Mouse (Mus musculus): Measurements from ENCODE around the gene Prlr. TPM values are rescaled to one million over a fixed set of nuclear protein-coding genes. Genes with fewer than 3 reads are reported as not detected.

The Prlr gene
- total and polyA plus RNA-seq, 3 experiments, result not detected

GRCm38 (mm10) chr15:10296570-10296969 is 119.5 kb downstream of the Prlr start:
- H3K27me3 ChIP-seq (ENCODE audit: control insufficient read depth in 1 of 2, insufficient read depth in 2 of 2, low read length in 2 of 2), result no peaks in the 10 kb centered on the region; a peak in 1 of 4 replicates
- no peaks in the 10 kb centered on the region for H3K9me3 ChIP-seq (replicated peaks; ENCODE audit: insufficient read depth, low read length)
- H3K9ac ChIP-seq (ENCODE audit: control insufficient read depth, low read depth, low read length, poor library complexity, severe bottlenecking), result no peak overlapping the region
- DNase-seq (ENCODE audit: low read depth, low spot score), result no peak
- H3K27ac ChIP-seq (ENCODE audit: control insufficient read depth, low read depth, low read length), result no peak overlapping the region
- H3K4me3 ChIP-seq (ENCODE audit: control insufficient read depth in 1 of 2, insufficient read depth in 1 of 2, low read depth in 2 of 2, low read length in 2 of 2), result no peak overlapping the region
- TF ChIP-seq EP300 (IDR thresholded peaks at IDR 0.05; ENCODE audit: low read depth in 1 of 2, low read length in 2 of 2), result no peak
- no peak for TF ChIP-seq TBP (IDR thresholded peaks at IDR 0.05; ENCODE audit: low read depth, low read length)
- no peak for TF ChIP-seq NELFE (IDR thresholded peaks at IDR 0.05; ENCODE audit: low read depth, low read length)
- TF ChIP-seq E2F4 (IDR thresholded peaks at IDR 0.05; ENCODE audit: borderline replicate concordance, low read depth, low read length), result no peak
- no peak for TF ChIP-seq ZMIZ1 (IDR thresholded peaks at IDR 0.05; ENCODE audit: low read depth, low read length)
- TF ChIP-seq GABPA (IDR thresholded peaks at IDR 0.05; ENCODE audit: low read depth, low read length), result no peak
- TF ChIP-seq MAFK (IDR thresholded peaks at IDR 0.05; ENCODE audit: borderline replicate concordance, low read depth, low read length), result no peak
- no peak for TF ChIP-seq RAD21 (IDR thresholded peaks at IDR 0.05; ENCODE audit: low read depth, low read length)
- no peak for TF ChIP-seq CHD2 (IDR thresholded peaks at IDR 0.05; ENCODE audit: low read length)
- TF ChIP-seq ZC3H11A (IDR thresholded peaks at IDR 0.05; ENCODE audit: low read depth, low read length), result no peak
- TF ChIP-seq HCFC1 (IDR thresholded peaks at IDR 0.05; ENCODE audit: low read depth, low read length), result no peak
- TF ChIP-seq ETS1 (IDR thresholded peaks at IDR 0.05; ENCODE audit: low read depth, low read length), result no peak
- no peak for TF ChIP-seq GATA1 (IDR thresholded peaks at IDR 0.05; ENCODE audit: low read depth, low read length)
- no peak for TF ChIP-seq POLR2AphosphoS5 (IDR thresholded peaks at IDR 0.05; ENCODE audit: borderline replicate concordance, low read depth, low read length)
- no peak for TF ChIP-seq MYB (IDR thresholded peaks at IDR 0.05; ENCODE audit: low read depth, low read length)
- TF ChIP-seq NRF1 (IDR thresholded peaks at IDR 0.05; ENCODE audit: insufficient read depth, low read depth, low read length, poor library complexity, severe bottlenecking), result no peak
- TF ChIP-seq POLR2AphosphoS2 (IDR thresholded peaks at IDR 0.05; ENCODE audit: low read length), result no peak
- TF ChIP-seq MYC (IDR thresholded peaks at IDR 0.05; ENCODE audit: low read depth, low read length), result no peak
- no peak for TF ChIP-seq KAT2A (conservative IDR thresholded peaks at IDR 0.05; ENCODE audit: low read depth, low read length)
- no peak for TF ChIP-seq TAL1 (IDR thresholded peaks at IDR 0.05; ENCODE audit: low read length)
- no peaks in the 10 kb centered on the region for H3K4me1 ChIP-seq (ENCODE audit: control insufficient read depth in 1 of 2, insufficient read depth in 2 of 2, low read length in 2 of 2)
- H3K79me2 ChIP-seq (ENCODE audit: control insufficient read depth, insufficient read depth, low read length, poor library complexity), result no peaks in the 10 kb centered on the region
- H3K36me3 ChIP-seq (ENCODE audit: control insufficient read depth in 1 of 2, insufficient read depth in 2 of 2, low read length in 2 of 2), result no peaks in the 10 kb centered on the region

- no peaks in the 10 kb centered on the region for H3K4me1 ChIP-seq (ENCODE audit: control insufficient read depth in 1 of 2, insufficient read depth in 2 of 2, low read length in 2 of 2)
These were observed 121.0 kb downstream of the Prlr start for GRCm38 (mm10) chr15:10298058-10298457.

More at GRCm38 (mm10) chr15:10298058-10298457, 121.0 kb downstream of the Prlr start:
- Histone ChIP-seq H3K27me3 (ENCODE audit: control insufficient read depth in 1 of 2, insufficient read depth in 2 of 2, low read length in 2 of 2) (no peaks in the 10 kb centered on the region; a peak in 1 of 4 replicates), H3K9me3 (replicated peaks; ENCODE audit: insufficient read depth, low read length) (no peaks in the 10 kb centered on the region), H3K4me3 (ENCODE audit: control insufficient read depth in 1 of 2, insufficient read depth in 1 of 2, low read depth in 2 of 2, low read length in 2 of 2) (no peak overlapping the region), H3K36me3 (ENCODE audit: control insufficient read depth in 1 of 2, insufficient read depth in 2 of 2, low read length in 2 of 2) (no peaks in the 10 kb centered on the region), H3K79me2 (ENCODE audit: control insufficient read depth, insufficient read depth, low read length, poor library complexity) (no peaks in the 10 kb centered on the region), H3K9ac (ENCODE audit: control insufficient read depth, low read depth, low read length, poor library complexity, severe bottlenecking) (no peak overlapping the region), H3K27ac (ENCODE audit: control insufficient read depth, low read depth, low read length) (no peak overlapping the region)
- DNase-seq (ENCODE audit: low read depth, low spot score), result no peak
- TF ChIP-seq GATA1 (IDR thresholded peaks at IDR 0.05; ENCODE audit: low read depth, low read length) (no peak), TAL1 (IDR thresholded peaks at IDR 0.05; ENCODE audit: low read length) (no peak), BHLHE40 (IDR thresholded peaks at IDR 0.05; ENCODE audit: borderline replicate concordance, low read depth, low read length) (no peak), RAD21 (IDR thresholded peaks at IDR 0.05; ENCODE audit: low read depth, low read length) (no peak), NELFE (IDR thresholded peaks at IDR 0.05; ENCODE audit: low read depth, low read length) (no peak), MXI1 (IDR thresholded peaks at IDR 0.05; ENCODE audit: low read depth, low read length) (no peak), SIN3A (IDR thresholded peaks at IDR 0.05; ENCODE audit: low read length) (no peak), ZNF384 (IDR thresholded peaks at IDR 0.05; ENCODE audit: low read depth, low read length) (no peak), CHD1 (IDR thresholded peaks at IDR 0.05; ENCODE audit: low read depth, low read length) (no peak), UBTF (IDR thresholded peaks at IDR 0.05; ENCODE audit: borderline replicate concordance, insufficient read depth, low read depth, low read length) (no peak), CHD2 (IDR thresholded peaks at IDR 0.05; ENCODE audit: low read length) (no peak), HCFC1 (IDR thresholded peaks at IDR 0.05; ENCODE audit: low read depth, low read length) (no peak), CTCF (IDR thresholded peaks at IDR 0.05 in 2 of 3, conservative IDR thresholded peaks at IDR 0.05 in 1 of 3; ENCODE audit: control insufficient read depth in 1 of 3, insufficient read depth in 1 of 3, low read depth in 2 of 3, low read length in 3 of 3, poor library complexity in 1 of 3, severe bottlenecking in 1 of 3) (no peak), TBP (IDR thresholded peaks at IDR 0.05; ENCODE audit: low read depth, low read length) (no peak), EP300 (IDR thresholded peaks at IDR 0.05; ENCODE audit: low read depth in 1 of 2, low read length in 2 of 2) (no peak), ZKSCAN1 (IDR thresholded peaks at IDR 0.05; ENCODE audit: low read depth, low read length) (no peak), POLR2AphosphoS2 (IDR thresholded peaks at IDR 0.05; ENCODE audit: low read length) (no peak), MAZ (IDR thresholded peaks at IDR 0.05; ENCODE audit: low read depth, low read length) (no peak), ZMIZ1 (IDR thresholded peaks at IDR 0.05; ENCODE audit: low read depth, low read length) (no peak)

Data from MEL (cell line).